Mouse (Mus musculus) left cerebral cortex, adult 11 months (tissue): ENCODE data around the gene Gcnt7.

Source experiments
- DNase-seq: peaks from one replicate; pipeline ENCODE4 v3.0.0; 2022; ENCODE audit warnings: low spot score

Gene Gcnt7

GRCm38 (mm10) chr2:172458496-172458895, at the start of gene Gcnt7:
TSS of gene Gcnt7 (minus strand) at chr2:172458596.
- DNase-seq, result no peak

- DNase-seq, result no peak
These were observed 47.7 kb upstream of the Gcnt7 start for GRCm38 (mm10) chr2:172506121-172506520.

GRCm38 (mm10) chr2:172502168-172502567, 43.8 kb upstream of the Gcnt7 start:
- DNase-seq, result no peak

- DNase-seq, result no peak
These were observed 42.9 kb upstream of the Gcnt7 start for GRCm38 (mm10) chr2:172501341-172501740.

- DNase-seq, result no peak
These were observed 42.4 kb upstream of the Gcnt7 start for GRCm38 (mm10) chr2:172500752-172501316.

- DNase-seq, result peak; percentile 16
These were observed 40.4 kb upstream of the Gcnt7 start for GRCm38 (mm10) chr2:172498823-172499222.

GRCm38 (mm10) chr2:172496736-172497345, 38.4 kb upstream of the Gcnt7 start:
- no peak for DNase-seq

- no peak for DNase-seq
These were observed 26.4 kb upstream of the Gcnt7 start for GRCm38 (mm10) chr2:172484696-172485370.

- DNase-seq, result no peak
These were observed 25.5 kb upstream of the Gcnt7 start for GRCm38 (mm10) chr2:172483766-172484413.

- no peak for DNase-seq
These were observed 23.4 kb upstream of the Gcnt7 start for GRCm38 (mm10) chr2:172481654-172482385.

- DNase-seq, result no peak
These were observed 21.9 kb upstream of the Gcnt7 start for GRCm38 (mm10) chr2:172480296-172480695.

GRCm38 (mm10) chr2:172477860-172478259, 19.5 kb upstream of the Gcnt7 start:
- DNase-seq, result peak; percentile 19

- no peak for DNase-seq
These were observed 19.0 kb upstream of the Gcnt7 start for GRCm38 (mm10) chr2:172477350-172477749.

- no peak for DNase-seq
These were observed 18.4 kb upstream of the Gcnt7 start for GRCm38 (mm10) chr2:172476707-172477260.

- DNase-seq, result no peak
These were observed 16.6 kb upstream of the Gcnt7 start for GRCm38 (mm10) chr2:172474970-172475369.

- DNase-seq, result no peak
These were observed 15.2 kb upstream of the Gcnt7 start for GRCm38 (mm10) chr2:172473591-172473990.

- no peak for DNase-seq
These were observed 13.9 kb upstream of the Gcnt7 start, which contains the start of gene Fam209 for GRCm38 (mm10) chr2:172472318-172472717. TSS of gene Fam209 (plus strand) at chr2:172472520.

GRCm38 (mm10) chr2:172468346-172468819, 10.0 kb upstream of the Gcnt7 start:
- no peak for DNase-seq

GRCm38 (mm10) chr2:172467206-172467605, 8.8 kb upstream of the Gcnt7 start:
- DNase-seq, result no peak

GRCm38 (mm10) chr2:172466427-172467132, 8.2 kb upstream of the Gcnt7 start:
- DNase-seq, result no peak

GRCm38 (mm10) chr2:172462813-172463212, 4.4 kb upstream of the Gcnt7 start:
- DNase-seq, result no peak
